Mouse (Mus musculus): ENCODE results near the gene Eif1ax.
"Not testable (repeated sequence)": the region's sequence is repeated elsewhere in the genome, so short reads cannot be mapped to it uniquely, and the experiment has no call there.

Gene Eif1ax

GRCm38 (mm10) chrX:159371831-159372752 is at the start of gene Eif1ax:
Gene Eif1ax (plus strand): TSS chrX:159372178.
- peak; percentile 94 for ATAC-seq (ENCODE audit: low TSS enrichment)

- no peak for ATAC-seq (ENCODE audit: low TSS enrichment)
These were observed 7.5 kb upstream of the Eif1ax start for GRCm38 (mm10) chrX:159364506-159364905.

- ATAC-seq (ENCODE audit: low TSS enrichment), result peak; percentile 14; the same call in 1 of the 2 replicates
These were observed 771 bp downstream of the Eif1ax start for GRCm38 (mm10) chrX:159372753-159373144.

- no peak for ATAC-seq (ENCODE audit: low TSS enrichment)
These were observed 15.1 kb downstream of the Eif1ax start for GRCm38 (mm10) chrX:159387105-159387504.

- no peak for ATAC-seq (ENCODE audit: low TSS enrichment)
These were observed 17.0 kb downstream of the Eif1ax start for GRCm38 (mm10) chrX:159388953-159389352.

- ATAC-seq (ENCODE audit: low TSS enrichment), result no peak
These were observed 18.5 kb downstream of the Eif1ax start for GRCm38 (mm10) chrX:159390347-159390962.

DNA sequence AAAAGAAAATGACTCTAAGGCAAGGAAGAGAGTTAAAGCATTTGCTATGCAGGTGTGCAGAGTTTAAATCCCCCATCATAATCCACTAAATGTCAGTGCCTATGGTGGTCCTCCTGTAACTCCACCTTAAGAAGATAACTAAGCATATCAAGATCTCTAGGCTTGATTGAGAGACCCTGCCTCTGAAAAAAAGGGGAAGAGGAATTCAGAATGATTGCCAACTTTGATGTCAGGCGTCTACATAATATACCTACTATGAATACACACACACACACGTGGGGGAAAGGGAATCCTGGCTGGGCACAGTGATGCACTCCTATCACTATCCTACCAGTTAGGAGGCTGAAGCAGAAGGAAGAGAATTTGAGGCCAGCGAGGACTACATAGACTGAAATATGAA is 19.3 kb downstream of the Eif1ax start:
- no peak for ATAC-seq (ENCODE audit: low TSS enrichment)

GRCm38 (mm10) chrX:159409253-159409652 is 37.3 kb downstream of the Eif1ax start:
- ATAC-seq (ENCODE audit: low TSS enrichment), result peak; percentile 72

DNA sequence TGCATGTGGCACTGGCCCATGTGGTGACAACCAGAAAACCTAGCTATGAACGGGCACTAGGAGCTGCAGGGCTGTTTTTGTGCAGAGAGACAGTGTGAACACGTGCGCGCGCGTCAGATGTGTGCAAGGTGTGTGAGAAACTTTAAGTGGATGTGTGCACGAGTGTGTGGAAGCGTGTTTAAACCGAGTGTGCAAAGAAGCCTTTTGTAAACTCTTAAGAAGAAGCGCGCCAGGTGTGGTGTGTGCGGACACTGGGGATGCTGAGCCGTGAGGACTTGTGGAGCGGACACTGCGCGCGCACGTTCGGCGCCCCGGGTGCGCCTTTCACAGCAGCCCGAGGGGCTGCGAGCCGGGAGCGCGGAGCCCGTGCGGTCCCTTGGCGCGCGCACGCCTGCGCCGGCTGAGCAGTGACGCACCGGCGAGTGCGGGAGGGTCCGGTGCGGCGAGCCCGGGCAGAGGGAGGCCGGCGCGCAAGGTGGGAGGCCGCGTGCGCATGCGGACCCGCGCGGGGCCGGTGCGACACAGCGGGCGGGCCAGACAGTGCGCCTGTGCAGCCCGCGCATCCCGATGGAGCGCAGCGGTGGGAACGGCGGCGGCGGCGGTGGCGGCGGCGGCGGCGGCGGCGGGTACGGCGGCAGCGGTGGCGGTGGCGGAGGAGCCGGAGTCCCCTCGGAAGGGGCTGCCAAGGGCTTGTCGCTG is 42.3 kb downstream of the Eif1ax start, which contains the start of gene Map7d2:
Gene Map7d2 (plus strand): TSS at position 443 of the 699 bp plus-strand sequence.
- peak; percentile 89 for ATAC-seq (ENCODE audit: low TSS enrichment)

- ATAC-seq (ENCODE audit: low TSS enrichment), result peak; percentile 64
These were observed 43.1 kb downstream of the Eif1ax start for GRCm38 (mm10) chrX:159414829-159415673.

- not testable (repeated sequence) for ATAC-seq (ENCODE audit: low TSS enrichment)
These were observed 58.5 kb downstream of the Eif1ax start for GRCm38 (mm10) chrX:159430507-159430906.

All from frontal cortex, adult (tissue).